Mouse (Mus musculus): ENCODE results near the gene Trim59.

DNA sequence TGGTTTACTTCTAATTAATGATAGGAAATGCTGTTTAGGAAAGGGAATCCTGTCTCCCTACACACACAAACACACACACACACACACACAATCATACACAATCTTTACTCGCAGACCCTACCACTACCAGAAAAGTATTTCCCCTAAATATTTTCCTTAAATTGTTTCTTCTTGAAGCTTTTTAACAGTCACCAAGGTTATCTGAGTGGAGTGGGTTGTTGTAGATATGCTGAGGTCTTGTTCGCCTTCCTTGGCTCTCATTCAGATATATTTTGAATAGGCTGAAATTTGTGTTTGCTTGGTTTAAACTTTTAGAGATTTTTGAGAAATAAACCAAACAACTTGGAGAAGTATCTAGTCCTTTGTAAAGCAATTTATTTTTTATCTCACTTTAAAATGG, 35.7 kb downstream of the Trim59 start:
- TF ChIP-seq POLR2A (IDR thresholded peaks at IDR 0.05; ENCODE audit: insufficient read depth, low read depth, low read length) (no peak), CTCF (IDR thresholded peaks at IDR 0.05) (no peak), EP300 (IDR thresholded peaks at IDR 0.05; ENCODE audit: insufficient read depth, low read depth, low read length) (no peak)

All from heart, adult 2 months (tissue).